Mouse (Mus musculus) liver, embryonic 14.5 days (tissue): ENCODE measurements around the gene Etv6. TPM values are rescaled to one million over a fixed set of nuclear protein-coding genes. Genes with fewer than 3 reads are reported as not detected.

Experiments
- ATAC-seq: fragments of 200-750 bp; cut with Nextera tagmentation; 2 replicates; pipeline ENCODE4 v1.8.0; 2017; ENCODE audit warnings: moderate number of reproducible peaks, mild to moderate bottlenecking, moderate library complexity; ENCODE audit not compliant: insufficient read depth
- DNase-seq, 3 experiments: peaks; one replicate each; pipeline ENCODE4 v3.0.0-alpha.2; 2012 to 2013; ENCODE audit warnings: low read depth in 3 of 3, low spot score in 3 of 3
- H3K27ac ChIP-seq: fragments of 300-500 bp; sonication (generic); 2 replicates; pipeline ENCODE4 v1.5.1; 2014; ENCODE audit warnings: moderate library complexity, mild to moderate bottlenecking, control low read depth, inconsistent platforms
- H3K27me3 ChIP-seq: fragments of 300-500 bp; sonication (generic); 2 replicates; pipeline ENCODE4 v1.6.1; 2014; ENCODE audit warnings: mild to moderate bottlenecking, low read length, moderate library complexity; ENCODE audit not compliant: control insufficient read depth, insufficient read depth
- H3K36me3 ChIP-seq: fragments of 300-500 bp; sonication (generic); replicated peaks from 2 replicates; pipeline ENCODE4 v1.6.1; 2014; ENCODE audit warnings: low read depth; ENCODE audit not compliant: control insufficient read depth, insufficient read depth
- H3K4me1 ChIP-seq, 2 experiments: fragments of 200-500 bp in 1 of 2; fragments of 300-500 bp in 1 of 2; sonication (generic) in 1 of 2; replicated peaks; 2 replicates each; pipeline ENCODE4 v1.6.1; 2012 to 2014; ENCODE audit warnings: antibody characterized with exemption in 1 of 2, inconsistent platforms in 1 of 2, low read length in 1 of 2; ENCODE audit not compliant: control insufficient read depth in 2 of 2, insufficient read depth in 2 of 2
- H3K4me2 ChIP-seq: fragments of 300-500 bp; sonication (generic); 2 replicates; pipeline ENCODE4 v1.6.1; 2014; ENCODE audit warnings: low read depth, mild to moderate bottlenecking, control low read depth, moderate library complexity
- H3K4me3 ChIP-seq, 2 experiments: fragments of 200-500 bp in 1 of 2; fragments of 300-500 bp in 1 of 2; sonication (generic) in 1 of 2; 2 replicates each; pipeline ENCODE4 v1.5.1; 2012 to 2014; ENCODE audit warnings: low read depth in 2 of 2, low read length in 2 of 2, mild to moderate bottlenecking in 2 of 2, control low read depth in 1 of 2, inconsistent platforms in 1 of 2, moderate library complexity in 1 of 2; ENCODE audit not compliant: insufficient read depth in 1 of 2
- H3K9ac ChIP-seq: fragments of 300-500 bp; sonication (generic); replicated peaks from 2 replicates; pipeline ENCODE4 v1.6.1; 2014; ENCODE audit warnings: mild to moderate bottlenecking, control low read depth, moderate library complexity
- H3K9me3 ChIP-seq: fragments of 300-500 bp; sonication (generic); 2 replicates; pipeline ENCODE4 v1.6.1; 2016; ENCODE audit warnings: low read length, mixed read lengths; ENCODE audit not compliant: control insufficient read depth
- CTCF ChIP-seq: IDR thresholded peaks from 2 replicates; pipeline ENCODE4 v1.5.1; 2016; ENCODE audit warnings: antibody characterized with exemption, low read depth, control low read depth
- EP300 ChIP-seq: IDR thresholded peaks from 2 replicates; pipeline ENCODE4 v1.6.1; 2016; ENCODE audit warnings: antibody characterized with exemption, low read depth
- WGBS: fragments of 180-500 bp; shearing (Covaris S2); extraction: QIAGEN DNeasy Blood & Tissue Kit; methylation state at CpG from one replicate; pipeline ENCODE4 v1.1.7; 2014; ENCODE audit not compliant: insufficient replicate concordance; 5-methylcytosine and 5-hydroxymethylcytosine counted together
- polyA plus RNA-seq, 2 experiments: library from polyadenylated mRNA; depleted of rRNA in 1 of 2; stranded (reverse) in 1 of 2; unstranded in 1 of 2; fragments of >200 nt; fragmentation: Nextera tagmentation in 1 of 2; extraction: Ambion mirVana in 1 of 2; gene quantifications; 2 replicates each; pipeline versions ENCODE4 v1.2.1 to v1.2.3; 2012 to 2014

The Etv6 gene
- polyA plus RNA-seq, 2 experiments: 2.6 to 3.0 TPM

- no peaks in the 10 kb centered on the region for H3K9me3 ChIP-seq
- H3K4me3 ChIP-seq: no peak overlapping the region
- DNase-seq (no peak), ATAC-seq (no peak)
- no peak for TF ChIP-seq EP300
- no peak for TF ChIP-seq CTCF
- peaks cover 0 to 19% of the 10 kb centered on the region in 2 experiments; a peak in 2 of 4 replicates for H3K4me1 ChIP-seq
- no peak overlapping the region for H3K9ac ChIP-seq
- no peaks in the 10 kb centered on the region for H3K36me3 ChIP-seq
- 32% methylated on average over 8 of the region's 8 CpGs for WGBS
- H3K4me2 ChIP-seq: no peak overlapping the region
- no peaks in the 10 kb centered on the region for H3K27me3 ChIP-seq
- no peak overlapping the region for H3K27ac ChIP-seq
These were observed 129.5 kb downstream of the Etv6 start for GRCm38 (mm10) chr6:134165012-134165411.

GRCm38 (mm10) chr6:134167963-134168362 lies 132.5 kb downstream of the Etv6 start:
- no peak overlapping the region for H3K4me3 ChIP-seq
- H3K36me3 ChIP-seq: no peaks in the 10 kb centered on the region
- H3K4me1 ChIP-seq: peaks cover 0 to 35% of the 10 kb centered on the region in 2 experiments; a peak in 3 of 4 replicates
- no peak for ATAC-seq
- no peaks in the 10 kb centered on the region for H3K9me3 ChIP-seq
- H3K27ac ChIP-seq: no peak overlapping the region
- no peak for DNase-seq
- no peak overlapping the region for H3K9ac ChIP-seq
- H3K27me3 ChIP-seq: no peaks in the 10 kb centered on the region
- no peak for TF ChIP-seq EP300
- no peak for TF ChIP-seq CTCF
- no peak overlapping the region for H3K4me2 ChIP-seq
- 36% methylated on average over 5 of the region's 5 CpGs for WGBS

GRCm38 (mm10) chr6:134168799-134169198 lies 133.3 kb downstream of the Etv6 start:
- WGBS: 71% methylated on average over 11 of the region's 11 CpGs
- DNase-seq (no peak), ATAC-seq (no peak)
- no peaks in the 10 kb centered on the region for H3K9me3 ChIP-seq
- no peaks in the 10 kb centered on the region for H3K27me3 ChIP-seq
- no peaks in the 10 kb centered on the region for H3K36me3 ChIP-seq
- no peak overlapping the region for H3K4me2 ChIP-seq
- TF ChIP-seq CTCF (no peak), EP300 (no peak)
- H3K27ac ChIP-seq: no peak overlapping the region
- no peak overlapping the region for H3K4me3 ChIP-seq
- peaks cover 0 to 39% of the 10 kb centered on the region in 2 experiments; a peak in 3 of 4 replicates for H3K4me1 ChIP-seq
- no peak overlapping the region for H3K9ac ChIP-seq

- Histone ChIP-seq H3K27ac (no peak overlapping the region), H3K4me3 (no peak overlapping the region), H3K9me3 (no peaks in the 10 kb centered on the region), H3K9ac (no peak overlapping the region), H3K36me3 (no peaks in the 10 kb centered on the region), H3K4me2 (no peak overlapping the region), H3K27me3 (no peaks in the 10 kb centered on the region), H3K4me1 (peaks cover 0 to 41% of the 10 kb centered on the region in 2 experiments; a peak in 3 of 4 replicates)
- 3% methylated on average over 1 of the region's 1 CpGs for WGBS
- DNase-seq (no peak), ATAC-seq (peak; percentile 46; the same call in 1 of the 2 replicates)
- TF ChIP-seq EP300: no peak
- no peak for TF ChIP-seq CTCF
These were observed 135.7 kb downstream of the Etv6 start for GRCm38 (mm10) chr6:134171235-134171634.

GRCm38 (mm10) chr6:134171906-134172728 lies 136.6 kb downstream of the Etv6 start:
- no peaks in the 10 kb centered on the region for H3K36me3 ChIP-seq

More at GRCm38 (mm10) chr6:134171906-134172728, 136.6 kb downstream of the Etv6 start:
- Histone ChIP-seq H3K4me1 (peaks cover 0 to 41% of the 10 kb centered on the region in 2 experiments; a peak in 3 of 4 replicates), H3K27me3 (no peaks in the 10 kb centered on the region), H3K9ac (no peak overlapping the region), H3K27ac (no peak overlapping the region), H3K4me3 (no peak overlapping the region), H3K4me2 (no peak overlapping the region), H3K9me3 (no peaks in the 10 kb centered on the region)
- DNase-seq (no peak), ATAC-seq (no peak)
- 65% methylated on average over 17 of the region's 17 CpGs for WGBS
- TF ChIP-seq CTCF (no peak), EP300 (no peak)
